Mouse (Mus musculus) neural tube, embryonic 14.5 days (tissue): ENCODE data around the gene Usp3. TPM values are rescaled to one million over a fixed set of nuclear protein-coding genes. Genes with fewer than 3 reads are reported as not detected.

Experiments
- ATAC-seq: fragments of 200-750 bp; cut with Nextera tagmentation; 2 replicates; pipeline ENCODE4 v1.8.0; 2017; ENCODE audit warnings: low read depth, mild to moderate bottlenecking, moderate TSS enrichment, moderate library complexity
- H3K27ac ChIP-seq: fragments of 300-500 bp; sonication (generic); 2 replicates; pipeline ENCODE4 v1.5.1; 2014; ENCODE audit warnings: low read depth, mild to moderate bottlenecking, control low read depth, low read length, moderate library complexity, mixed read lengths
- H3K27me3 ChIP-seq: fragments of 300-500 bp; sonication (generic); 2 replicates; pipeline ENCODE4 v1.6.1; 2014; ENCODE audit warnings: low read length; ENCODE audit not compliant: control insufficient read depth, insufficient read depth
- H3K36me3 ChIP-seq: fragments of 300-500 bp; sonication (generic); 2 replicates; pipeline ENCODE4 v1.6.1; 2014; ENCODE audit warnings: low read length, mixed read lengths; ENCODE audit not compliant: control insufficient read depth, insufficient read depth
- H3K4me1 ChIP-seq: fragments of 300-500 bp; sonication (generic); 2 replicates; pipeline ENCODE4 v1.6.1; 2014; ENCODE audit warnings: low read length; ENCODE audit not compliant: control insufficient read depth, insufficient read depth
- H3K4me2 ChIP-seq: fragments of 300-500 bp; sonication (generic); 2 replicates; pipeline ENCODE4 v1.6.1; 2014; ENCODE audit warnings: mild to moderate bottlenecking, low read depth, low read length, control low read depth
- H3K4me3 ChIP-seq: fragments of 300-500 bp; sonication (generic); 2 replicates; pipeline ENCODE4 v1.5.1; 2014; ENCODE audit warnings: low read depth, low read length, control low read depth, mixed read lengths
- H3K9ac ChIP-seq: fragments of 300-500 bp; sonication (generic); replicated peaks from 2 replicates; pipeline ENCODE4 v1.6.1; 2014; ENCODE audit warnings: low read depth, mild to moderate bottlenecking, control low read depth, low read length, mixed read lengths
- H3K9me3 ChIP-seq: fragments of 300-500 bp; sonication (generic); 2 replicates; pipeline ENCODE4 v1.6.1; 2016; ENCODE audit warnings: low read length; ENCODE audit not compliant: control insufficient read depth
- WGBS: fragments of 180-500 bp; shearing (Covaris S2); extraction: QIAGEN DNeasy Blood & Tissue Kit; methylation state at CpG from one replicate; pipeline ENCODE4 v1.1.7; 2014; 5-methylcytosine and 5-hydroxymethylcytosine counted together
- polyA plus RNA-seq: library from polyadenylated mRNA; unstranded; fragments of >200 nt; fragmentation: Nextera tagmentation; extraction: Ambion mirVana; gene quantifications from 2 replicates; pipeline ENCODE4 v1.2.1, GENCODE M21; 2014

Gene Usp3
- polyA plus RNA-seq, 1 experiment from 2014 or later: 73.7 TPM

DNA sequence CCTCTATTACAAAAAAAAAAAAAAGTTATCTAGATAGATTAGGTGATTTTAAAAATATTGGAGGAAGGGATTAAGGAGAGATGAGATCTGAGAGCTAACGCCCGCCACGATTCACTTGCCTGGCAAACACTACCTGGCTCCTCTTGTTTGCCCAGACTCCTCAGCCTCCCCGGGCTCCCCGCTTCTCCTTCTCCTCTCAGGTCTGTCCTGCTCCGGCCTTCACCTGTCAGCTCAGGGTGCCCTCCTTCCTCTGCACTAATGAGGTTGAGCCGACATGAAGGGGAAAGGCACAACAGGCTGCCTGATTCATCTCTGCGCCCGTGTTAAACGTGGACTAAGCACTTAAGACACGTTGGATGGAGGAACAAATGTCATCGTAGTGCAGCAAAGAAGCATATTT, 13.9 kb upstream of the Usp3 start:
- Histone ChIP-seq H3K4me2 (no peak overlapping the region), H3K9ac (no peak overlapping the region), H3K36me3 (no peaks in the 10 kb centered on the region), H3K9me3 (no peaks in the 10 kb centered on the region), H3K4me1 (no peaks in the 10 kb centered on the region), H3K27me3 (no peaks in the 10 kb centered on the region), H3K4me3 (no peak overlapping the region), H3K27ac (no peak overlapping the region)
- WGBS: 75% methylated on average over 12 of the region's 12 CpGs
- no peak for ATAC-seq

DNA sequence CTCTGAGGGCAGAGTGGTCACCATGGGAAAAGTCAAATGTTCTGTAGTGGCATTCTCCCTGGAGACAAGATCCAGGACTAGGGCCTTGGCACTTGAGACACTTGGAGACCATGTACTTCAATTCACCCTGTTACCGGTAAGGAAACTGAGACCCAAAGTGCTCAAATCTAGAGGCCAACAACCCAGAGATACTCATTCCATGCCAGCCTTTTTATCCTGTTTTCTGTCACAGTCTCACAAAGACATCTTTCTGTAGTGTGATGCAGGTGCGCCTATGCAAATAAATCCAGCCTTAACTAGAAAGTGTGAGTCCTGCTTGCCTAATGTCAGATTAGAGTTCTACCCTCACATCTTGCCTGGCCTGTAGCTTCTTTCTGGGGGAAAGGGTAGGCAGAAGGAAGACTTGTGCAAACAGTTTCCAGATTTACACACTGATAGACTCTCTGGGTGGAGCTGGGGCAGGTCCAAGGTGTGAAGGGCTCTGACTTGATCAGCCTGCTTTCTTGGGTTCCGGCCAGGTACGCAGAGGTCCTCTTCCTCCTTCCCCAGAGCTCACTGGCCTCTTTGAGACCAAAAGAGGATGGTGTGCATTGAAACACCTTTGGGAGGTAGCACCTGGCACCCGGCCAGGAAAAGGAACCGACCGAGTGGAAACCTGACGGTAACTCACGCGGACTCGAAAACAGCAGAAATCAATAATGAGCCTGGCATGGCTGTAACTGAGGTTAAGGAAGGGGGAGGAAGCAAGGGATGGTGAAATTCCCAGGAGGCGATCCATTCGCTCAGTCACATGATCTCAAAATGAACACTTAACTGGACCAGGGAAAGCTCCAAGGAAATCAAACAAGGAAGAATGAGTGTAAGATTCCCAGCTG, 13.2 kb upstream of the Usp3 start:
- Histone ChIP-seq H3K4me2 (no peak overlapping the region), H3K4me3 (no peak overlapping the region), H3K4me1 (no peaks in the 10 kb centered on the region), H3K36me3 (no peaks in the 10 kb centered on the region), H3K9me3 (no peaks in the 10 kb centered on the region), H3K9ac (no peak overlapping the region), H3K27me3 (no peaks in the 10 kb centered on the region), H3K27ac (no peak overlapping the region)
- no peak for ATAC-seq
- 65% methylated on average over 13 of the region's 13 CpGs for WGBS

DNA sequence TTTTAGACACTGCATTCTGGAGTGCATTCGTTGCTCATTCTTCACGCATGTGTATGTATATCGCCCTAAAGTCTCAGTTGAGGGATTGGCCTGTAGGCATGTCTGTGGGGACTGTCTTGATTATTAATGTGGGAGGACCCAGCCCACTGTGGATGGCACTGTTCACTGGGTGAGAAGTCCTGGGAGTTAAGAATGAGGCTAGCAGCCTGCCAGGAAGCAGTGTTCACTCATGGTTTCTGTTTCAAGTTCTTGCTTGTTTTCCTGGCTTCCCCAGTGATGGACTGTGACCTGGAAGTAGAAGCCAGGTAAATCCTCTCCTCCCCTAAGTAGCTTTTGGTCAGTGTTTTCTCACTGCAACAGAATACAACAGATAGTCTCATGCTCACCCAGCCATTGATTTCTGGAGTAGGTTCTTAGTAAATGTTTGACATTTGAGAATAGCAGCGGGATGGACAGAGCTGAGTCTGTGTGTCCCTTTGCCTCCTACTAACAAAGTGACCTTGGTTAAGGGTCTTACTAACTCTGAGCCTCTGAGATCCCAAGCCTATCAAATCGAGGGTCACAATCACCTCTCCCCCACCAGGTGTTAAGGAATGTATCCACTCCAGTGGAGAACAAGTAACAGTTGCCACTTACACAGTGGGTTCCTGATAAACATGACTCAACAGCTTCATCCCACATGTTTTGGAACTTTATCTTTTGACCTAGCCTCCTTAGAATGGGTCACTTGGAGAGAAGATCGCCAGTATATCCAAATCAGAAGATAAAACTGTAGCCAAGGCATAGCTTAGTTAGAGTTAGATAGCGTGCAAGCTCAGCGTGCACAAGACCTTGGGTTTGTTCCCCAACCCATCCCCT, 11.6 kb upstream of the Usp3 start:
- no peaks in the 10 kb centered on the region for H3K4me1 ChIP-seq
- no peaks in the 10 kb centered on the region for H3K27me3 ChIP-seq
- 91% methylated on average over 8 of the region's 8 CpGs for WGBS
- no peak overlapping the region for H3K9ac ChIP-seq
- H3K27ac ChIP-seq: no peak overlapping the region
- ATAC-seq: no peak
- no peaks in the 10 kb centered on the region for H3K36me3 ChIP-seq
- no peak overlapping the region for H3K4me2 ChIP-seq
- no peaks in the 10 kb centered on the region for H3K9me3 ChIP-seq
- no peak overlapping the region for H3K4me3 ChIP-seq

DNA sequence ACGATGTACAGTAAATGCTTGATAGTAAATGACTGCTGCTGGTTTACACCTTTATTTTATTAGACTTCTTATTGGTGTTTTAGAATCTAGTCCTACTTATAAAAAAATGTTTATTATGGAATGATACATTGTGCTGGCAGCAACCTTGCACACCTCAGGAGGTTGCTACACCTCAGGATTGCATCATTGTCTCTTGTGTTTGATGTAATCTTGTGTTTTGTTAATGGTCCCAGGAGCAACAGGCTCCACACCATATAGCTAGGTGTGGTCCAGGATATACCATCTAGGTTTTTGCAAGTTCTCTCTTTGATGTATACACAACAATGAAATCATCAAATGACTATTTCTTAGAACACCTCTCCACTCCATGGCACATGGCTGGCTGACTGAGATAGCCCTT, 11.0 kb upstream of the Usp3 start:
- Histone ChIP-seq H3K4me3 (no peak overlapping the region), H3K4me1 (no peaks in the 10 kb centered on the region), H3K27me3 (no peaks in the 10 kb centered on the region), H3K9ac (no peak overlapping the region), H3K9me3 (no peaks in the 10 kb centered on the region), H3K27ac (no peak overlapping the region), H3K4me2 (no peak overlapping the region), H3K36me3 (no peaks in the 10 kb centered on the region)
- 98% methylated on average over 1 of the region's 1 CpGs for WGBS
- no peak for ATAC-seq

- H3K36me3 ChIP-seq: no peaks in the 10 kb centered on the region
- ATAC-seq: no peak
- H3K9me3 ChIP-seq: no peaks in the 10 kb centered on the region
- no peak overlapping the region for H3K4me2 ChIP-seq
- H3K9ac ChIP-seq: no peak overlapping the region
- H3K4me3 ChIP-seq: no peak overlapping the region
- no peaks in the 10 kb centered on the region for H3K27me3 ChIP-seq
- H3K4me1 ChIP-seq: 0 out of 2 replicates have a peak, but pooled peaks cover 3% of the 10 kb centered on the region
- WGBS: 93% methylated on average over 2 of the region's 2 CpGs
- no peak overlapping the region for H3K27ac ChIP-seq
Measured at GRCm38 (mm10) chr9:66601006-66601405, 8.1 kb upstream of the Usp3 start.

DNA sequence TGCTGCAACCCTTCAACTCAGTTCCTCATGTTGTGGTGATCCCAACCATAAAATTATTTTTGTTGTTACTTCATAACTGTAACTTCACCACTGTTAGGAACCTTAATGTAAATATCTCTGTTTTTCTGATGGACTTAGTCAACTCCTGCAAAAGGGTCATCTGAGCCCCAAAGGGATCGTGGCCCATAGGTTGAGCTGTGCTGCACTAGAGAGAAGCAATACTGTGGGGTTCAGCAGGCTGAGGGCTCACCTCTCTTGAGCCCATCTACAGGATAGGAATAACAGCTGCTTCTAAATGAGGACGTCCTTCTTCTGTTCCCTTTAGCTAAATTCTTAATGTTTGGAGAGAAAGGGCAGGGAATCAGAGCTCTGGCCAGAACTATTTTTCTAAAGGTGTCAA, 7.6 kb upstream of the Usp3 start:
- WGBS: 86% methylated on average over 2 of the region's 2 CpGs
- no peak overlapping the region for H3K4me2 ChIP-seq
- ATAC-seq: no peak
- no peak overlapping the region for H3K4me3 ChIP-seq
- no peaks in the 10 kb centered on the region for H3K27me3 ChIP-seq
- H3K27ac ChIP-seq: no peak overlapping the region
- H3K9ac ChIP-seq: no peak overlapping the region
- 0 out of 2 replicates have a peak, but pooled peaks cover 7% of the 10 kb centered on the region for H3K4me1 ChIP-seq
- no peaks in the 10 kb centered on the region for H3K36me3 ChIP-seq
- H3K9me3 ChIP-seq: no peaks in the 10 kb centered on the region

- H3K9ac ChIP-seq: no peak overlapping the region
- H3K27ac ChIP-seq: no peak overlapping the region
- no peaks in the 10 kb centered on the region for H3K9me3 ChIP-seq
- no peaks in the 10 kb centered on the region for H3K27me3 ChIP-seq
- H3K4me1 ChIP-seq: 0 out of 2 replicates have a peak, but pooled peaks cover 7% of the 10 kb centered on the region
- no peak for ATAC-seq
- 5% methylated on average over 4 of the region's 4 CpGs for WGBS
- no peaks in the 10 kb centered on the region for H3K36me3 ChIP-seq
- no peak overlapping the region for H3K4me2 ChIP-seq
- no peak overlapping the region for H3K4me3 ChIP-seq
Measured at GRCm38 (mm10) chr9:66599577-66599976, 6.6 kb upstream of the Usp3 start.

DNA sequence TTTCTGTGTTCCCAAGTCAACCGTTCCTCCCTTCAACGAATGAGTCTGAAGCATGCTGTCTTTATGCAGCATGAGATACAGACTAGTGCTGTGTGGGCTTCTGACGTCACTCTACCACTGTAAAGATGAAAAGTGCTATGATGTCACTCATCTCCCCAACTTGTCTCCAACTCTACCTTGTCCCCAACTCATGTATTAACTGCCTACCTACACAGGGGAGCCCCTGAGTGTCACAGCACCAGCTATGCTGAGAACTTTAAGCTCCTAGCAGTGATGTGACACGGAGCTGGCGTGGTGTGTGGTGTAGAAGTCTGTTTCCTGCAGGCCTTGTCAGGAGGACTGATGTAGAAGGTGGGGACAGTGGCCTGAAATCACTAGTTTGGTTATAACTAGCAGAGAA, 5.7 kb upstream of the Usp3 start:
- no peak overlapping the region for H3K4me3 ChIP-seq
- H3K9me3 ChIP-seq: no peaks in the 10 kb centered on the region
- H3K36me3 ChIP-seq: no peaks in the 10 kb centered on the region
- H3K4me1 ChIP-seq: 0 out of 2 replicates have a peak, but pooled peaks cover 7% of the 10 kb centered on the region
- ATAC-seq: no peak
- no peaks in the 10 kb centered on the region for H3K27me3 ChIP-seq
- no peak overlapping the region for H3K4me2 ChIP-seq
- WGBS: 73% methylated on average over 5 of the region's 5 CpGs
- H3K27ac ChIP-seq: no peak overlapping the region
- no peak overlapping the region for H3K9ac ChIP-seq
